Mouse (Mus musculus) duodenum, adult 2 months (tissue): ENCODE data around the gene Ppp2ca. TPM values are rescaled to one million over a fixed set of nuclear protein-coding genes. Genes with fewer than 3 reads are reported as not detected.

ENCODE experiments used
- polyA plus RNA-seq: library from polyadenylated mRNA; depleted of rRNA; stranded (reverse); fragments of >200 nt; gene quantifications from 2 replicates; pipeline ENCODE4 v1.2.3, GENCODE M21; 2012; ENCODE audit warnings: low replicate concordance; rRNA removed

Ppp2ca gene
- polyA plus RNA-seq: 10.2 and 11.5 TPM in 2 replicates

DNA sequence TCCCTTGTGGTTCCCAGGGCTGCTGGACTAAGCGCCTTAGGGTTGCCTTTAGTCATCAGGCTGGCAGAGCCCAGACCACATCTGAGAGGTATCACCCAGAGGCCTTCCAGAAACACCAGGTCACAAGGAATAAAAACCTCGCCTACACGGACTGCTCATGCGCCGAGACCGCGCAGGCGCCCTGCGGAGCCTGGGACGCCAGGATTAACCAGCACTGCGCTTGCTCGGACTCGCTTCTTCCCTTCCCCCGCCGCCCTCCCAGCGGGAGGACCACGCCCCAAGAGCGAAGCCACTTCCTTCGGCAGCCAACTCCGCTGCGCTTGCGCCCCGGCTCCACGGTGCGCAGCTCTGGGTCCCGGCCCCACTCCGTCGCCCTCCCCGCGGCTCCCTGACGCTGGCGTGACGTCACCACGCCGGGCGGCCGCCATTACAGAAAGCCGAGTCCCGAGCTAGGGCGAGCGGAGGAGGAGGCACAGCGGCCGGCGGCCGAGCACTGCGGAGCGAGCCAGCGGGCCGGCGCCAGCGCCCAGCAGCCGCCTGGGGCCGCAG is at the start of gene Ppp2ca:
TSS of gene Ppp2ca (plus strand) at position 284 of the 549 bp plus-strand sequence.

DNA sequence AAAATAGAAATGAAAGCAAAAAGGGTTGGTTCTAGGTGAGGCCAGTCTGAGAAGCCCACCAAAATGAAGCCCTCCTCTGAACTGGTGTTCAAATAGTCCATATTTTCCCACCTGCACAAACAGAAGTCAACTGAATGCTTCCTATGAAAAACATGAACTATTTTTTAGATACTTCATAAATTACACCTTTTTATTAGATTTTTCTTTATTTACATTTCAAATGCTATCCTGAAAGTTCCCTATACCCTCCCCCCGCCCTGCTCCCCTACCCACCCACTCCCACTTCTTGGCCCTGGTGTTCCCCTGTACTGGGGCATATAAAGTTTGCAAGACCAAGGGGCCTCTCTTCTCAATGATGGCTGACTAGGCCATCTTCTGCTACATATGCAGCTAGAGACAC is 46.9 kb downstream of the Ppp2ca start, which contains the start of gene Olfr1373:
TSS of gene Olfr1373 (minus strand) at position 101 of the 400 bp plus-strand sequence.

Other genes starting within 250 kb of the Ppp2ca start
- gene Jade2, start 241.0 kb upstream of the Ppp2ca start, polyA plus RNA-seq: 4.6 and 5.0 TPM in 2 replicates
- gene Cdkn2aipnl, start 131.0 kb upstream of the Ppp2ca start, polyA plus RNA-seq: 11.2 and 14.0 TPM in 2 replicates
- gene Ube2b, start 97.9 kb upstream of the Ppp2ca start, polyA plus RNA-seq: 12.2 and 20.3 TPM in 2 replicates
- gene Cdkl3, start 94.5 kb upstream of the Ppp2ca start, polyA plus RNA-seq: 0.14 and 0.69 TPM in 2 replicates
- not detected in 2 replicates for gene Olfr1373, start 46.8 kb downstream of the Ppp2ca start, polyA plus RNA-seq
- gene Olfr1371, start 115.3 kb downstream of the Ppp2ca start, polyA plus RNA-seq: not detected in 2 replicates
- gene Skp1a, start 133.3 kb downstream of the Ppp2ca start, polyA plus RNA-seq: 3.5 and 4.5 TPM in 2 replicates
- gene Tcf7, start 184.3 kb downstream of the Ppp2ca start, polyA plus RNA-seq: 7.1 and 7.9 TPM in 2 replicates